Mouse (Mus musculus): ENCODE results near the gene Tlcd2. TPM values are rescaled to one million over a fixed set of nuclear protein-coding genes. Genes with fewer than 3 reads are reported as not detected.

The Tlcd2 gene
- polyA plus RNA-seq, 2 experiments from 2014 or later, result 5.6 to 16.0 TPM

DNA sequence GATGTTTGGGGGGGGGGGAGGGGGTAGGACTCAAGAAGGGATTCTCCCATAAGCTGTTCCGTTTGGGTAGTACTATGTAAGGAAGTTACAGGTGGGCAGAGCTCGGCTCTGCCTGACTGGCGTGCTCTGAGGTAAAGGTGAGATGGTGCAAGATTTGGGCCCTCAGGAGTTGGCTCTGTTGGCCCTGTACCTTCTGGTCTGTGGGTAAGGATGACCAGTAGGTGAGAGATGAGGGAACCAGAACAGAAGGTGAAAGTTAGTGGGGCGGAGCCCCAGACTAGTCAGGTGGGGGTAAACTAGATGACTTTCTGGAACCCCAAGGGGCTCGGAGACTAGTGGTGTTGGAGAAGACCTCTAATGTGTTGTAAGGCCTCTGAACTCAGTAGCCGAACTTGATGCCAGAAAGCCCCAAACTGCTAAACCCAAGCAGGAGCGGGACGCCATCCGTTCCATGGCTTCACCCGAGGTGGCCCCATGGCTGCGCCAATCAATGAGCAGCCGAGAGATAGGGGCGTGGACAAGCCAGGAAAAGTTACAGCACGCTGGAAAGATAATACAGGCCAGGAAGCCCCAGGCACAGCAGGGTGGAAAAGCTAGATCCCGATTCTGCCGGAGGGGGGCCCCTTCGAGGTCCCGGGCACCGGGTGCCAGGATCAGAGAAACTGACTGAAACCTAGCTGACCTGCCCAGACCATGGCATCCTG lies 6.1 kb downstream of the Tlcd2 start:
- no peak for ATAC-seq

DNA sequence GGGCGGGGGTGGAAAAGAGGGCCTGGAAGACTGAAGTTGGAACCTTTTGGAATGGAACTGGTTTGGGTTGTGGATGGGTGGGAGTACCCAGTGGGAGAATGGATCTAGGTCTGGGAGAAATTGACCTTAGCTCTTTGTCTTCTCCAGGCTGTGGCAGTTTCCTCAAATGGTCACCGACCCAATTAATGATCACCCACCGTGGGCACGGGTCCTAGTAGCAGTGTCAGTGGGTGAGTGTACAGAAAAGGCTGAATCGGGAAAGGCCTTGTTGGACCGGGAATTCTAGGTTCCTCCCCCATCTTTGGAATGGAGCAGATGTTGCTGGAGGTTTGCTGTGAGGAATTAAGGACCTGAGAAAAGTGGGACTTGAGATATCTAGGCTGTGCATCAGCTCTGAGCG lies 6.9 kb downstream of the Tlcd2 start:
- ATAC-seq, result no peak

DNA sequence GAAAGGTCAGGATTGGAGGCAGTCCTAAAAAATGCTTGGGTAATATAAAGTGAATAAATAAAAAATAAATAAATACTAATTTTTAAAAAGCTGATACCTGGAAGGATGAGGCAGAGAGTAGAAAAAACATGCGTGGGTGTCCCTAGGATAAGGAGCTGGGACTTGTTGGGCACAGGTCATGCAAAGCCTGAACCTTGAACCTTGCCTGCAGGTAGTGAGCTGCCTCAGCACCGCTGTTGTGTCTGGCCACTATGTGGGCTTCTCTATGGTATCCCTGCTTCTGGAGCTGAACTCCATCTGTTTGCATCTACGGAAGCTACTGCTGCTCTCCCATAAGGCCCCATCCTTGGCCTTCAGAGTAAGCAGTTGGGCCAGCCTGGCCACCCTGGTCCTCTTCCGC lies 7.7 kb downstream of the Tlcd2 start:
- ATAC-seq, result no peak

DNA sequence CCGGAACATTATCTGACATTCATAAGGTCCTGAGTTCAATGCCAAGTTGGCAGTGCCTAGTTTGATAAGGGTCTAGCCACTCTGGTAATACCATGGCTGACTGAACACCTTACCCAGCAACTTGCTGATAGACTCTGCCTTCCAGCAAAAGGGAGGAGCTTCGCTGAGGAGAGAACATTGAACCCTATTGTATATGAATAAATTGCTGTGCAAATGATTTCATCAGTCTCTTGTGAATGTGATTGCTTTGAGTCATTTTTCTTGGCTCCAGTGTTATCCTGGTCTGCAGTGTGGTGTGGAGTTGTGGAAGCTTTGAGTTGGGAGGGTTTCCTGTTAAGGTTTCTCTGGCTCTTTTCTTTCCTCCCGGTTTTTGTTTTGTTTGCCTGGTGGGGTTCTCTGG lies 9.2 kb downstream of the Tlcd2 start:
- no peak for ATAC-seq

DNA sequence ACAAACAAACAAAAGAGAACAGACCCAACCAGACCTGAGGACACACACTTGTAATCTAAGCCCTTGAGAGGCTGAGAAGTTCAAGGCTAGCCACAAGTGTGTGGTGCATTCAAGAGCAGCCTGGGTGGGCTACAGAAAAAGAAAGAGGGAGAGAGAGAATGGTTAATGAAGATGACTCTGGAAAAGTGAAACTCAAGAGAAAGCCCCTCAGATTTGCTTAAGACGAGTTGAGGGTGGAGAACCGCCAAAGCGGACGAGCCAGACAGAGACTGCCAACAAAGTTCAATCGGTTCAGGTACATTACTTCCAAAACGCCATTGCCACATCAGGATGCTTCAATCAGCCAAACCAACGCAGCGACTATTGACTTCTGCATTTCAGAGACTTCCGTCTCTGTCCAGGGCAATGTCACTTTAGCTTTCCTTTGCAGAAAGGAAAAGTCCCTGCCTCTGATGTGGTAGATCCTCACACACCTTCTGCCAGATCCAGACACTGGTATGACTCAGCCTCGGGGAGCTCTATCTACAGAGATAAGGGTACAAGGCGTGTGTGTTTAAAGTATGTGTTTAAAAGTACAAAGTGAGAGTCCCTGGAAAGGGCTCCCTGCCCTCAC lies 11.1 kb downstream of the Tlcd2 start:
- peak; percentile 84 for ATAC-seq

DNA sequence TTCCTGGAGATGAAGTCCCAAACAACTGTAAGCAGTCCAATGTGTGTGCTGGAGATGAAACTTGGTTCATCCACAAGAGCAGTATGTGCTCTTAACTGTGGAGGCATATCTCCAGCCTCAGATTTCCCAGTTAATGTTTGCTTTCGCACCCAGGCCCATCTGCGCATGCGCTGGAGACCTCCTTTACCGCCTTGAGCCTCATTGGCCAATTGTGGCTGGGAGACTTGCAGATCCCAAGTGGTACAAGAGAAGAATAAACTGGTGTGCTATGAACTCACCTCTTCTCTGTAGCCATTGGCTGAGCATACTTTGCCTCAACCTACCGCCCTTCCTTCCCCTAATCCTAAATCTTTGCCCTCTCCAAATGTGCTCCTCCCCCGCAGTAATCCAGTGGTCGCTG lies 11.9 kb downstream of the Tlcd2 start:
- no peak for ATAC-seq

DNA sequence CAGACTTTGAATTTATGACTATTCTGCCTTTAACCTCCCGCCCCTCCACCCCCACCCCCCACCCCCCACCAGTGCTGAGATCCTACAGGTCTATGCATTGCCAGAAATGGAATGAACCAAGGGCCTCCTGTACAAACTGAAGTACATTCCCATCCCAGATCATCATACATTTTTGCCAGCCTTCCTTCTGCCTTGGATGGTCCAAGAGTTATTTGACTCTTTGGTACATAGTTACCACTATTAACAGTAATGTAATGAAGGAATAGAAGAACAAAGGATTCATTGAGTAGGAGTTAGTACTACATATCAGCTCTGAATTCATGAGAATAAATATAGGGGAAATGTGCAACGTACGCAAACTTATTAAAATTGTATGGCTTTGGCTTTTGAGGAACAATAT lies 24.7 kb downstream of the Tlcd2 start:
- ATAC-seq, result no peak

DNA sequence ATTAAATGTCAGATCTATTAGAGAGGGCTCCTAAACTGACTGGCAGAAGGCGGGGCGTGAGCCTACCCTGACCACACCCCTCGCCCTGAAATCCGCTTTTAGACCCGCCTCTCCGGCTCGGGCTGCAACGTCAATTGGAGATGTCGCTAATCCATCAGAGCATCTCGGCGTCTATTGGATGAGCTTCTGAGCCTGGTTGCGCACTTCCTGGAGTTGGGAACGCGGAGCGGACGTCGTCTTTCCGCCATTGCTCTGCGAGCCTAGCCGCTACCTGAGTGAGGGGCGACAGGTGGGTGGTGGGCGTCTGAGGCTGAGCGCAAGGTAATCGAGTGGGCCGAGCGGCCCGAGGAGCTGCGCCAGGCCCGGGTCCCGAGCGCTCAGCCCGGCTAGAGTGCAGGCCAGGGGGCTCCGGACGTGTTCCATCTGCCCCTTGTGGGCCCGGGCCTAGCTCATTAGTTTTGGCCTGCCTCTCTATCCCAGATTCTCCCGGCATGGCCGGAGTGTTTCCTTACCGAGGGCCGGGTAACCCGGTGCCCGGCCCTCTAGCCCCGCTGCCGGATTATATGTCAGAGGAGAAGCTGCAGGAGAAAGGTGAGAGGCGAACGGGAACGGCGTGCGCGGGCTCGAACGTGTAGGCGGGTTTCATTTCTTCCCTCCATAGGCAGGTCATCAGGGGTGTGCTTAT lies 25.2 kb downstream of the Tlcd2 start, which contains the start of gene Prpf8:
Gene Prpf8 (plus strand): TSS at position 216 of the 685 bp plus-strand sequence.
- ATAC-seq, result peak; percentile 100

DNA sequence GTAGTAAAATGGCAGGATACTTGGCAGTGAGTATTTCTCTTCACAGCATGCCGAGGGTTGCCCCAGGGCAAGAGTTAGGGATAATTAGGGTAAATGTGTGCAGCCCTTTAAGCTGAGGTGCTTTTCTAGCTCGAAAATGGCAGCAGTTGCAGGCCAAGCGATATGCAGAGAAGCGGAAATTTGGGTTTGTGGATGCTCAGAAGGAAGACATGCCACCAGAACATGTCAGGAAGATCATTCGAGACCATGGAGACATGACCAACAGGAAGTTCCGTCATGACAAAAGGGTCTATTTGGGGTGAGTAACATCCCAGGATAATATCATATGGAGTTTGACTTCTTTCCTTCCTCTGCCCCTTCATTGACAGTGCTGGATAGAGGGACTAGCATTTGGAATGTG lies 26.0 kb downstream of the Tlcd2 start:
- no peak for ATAC-seq

DNA sequence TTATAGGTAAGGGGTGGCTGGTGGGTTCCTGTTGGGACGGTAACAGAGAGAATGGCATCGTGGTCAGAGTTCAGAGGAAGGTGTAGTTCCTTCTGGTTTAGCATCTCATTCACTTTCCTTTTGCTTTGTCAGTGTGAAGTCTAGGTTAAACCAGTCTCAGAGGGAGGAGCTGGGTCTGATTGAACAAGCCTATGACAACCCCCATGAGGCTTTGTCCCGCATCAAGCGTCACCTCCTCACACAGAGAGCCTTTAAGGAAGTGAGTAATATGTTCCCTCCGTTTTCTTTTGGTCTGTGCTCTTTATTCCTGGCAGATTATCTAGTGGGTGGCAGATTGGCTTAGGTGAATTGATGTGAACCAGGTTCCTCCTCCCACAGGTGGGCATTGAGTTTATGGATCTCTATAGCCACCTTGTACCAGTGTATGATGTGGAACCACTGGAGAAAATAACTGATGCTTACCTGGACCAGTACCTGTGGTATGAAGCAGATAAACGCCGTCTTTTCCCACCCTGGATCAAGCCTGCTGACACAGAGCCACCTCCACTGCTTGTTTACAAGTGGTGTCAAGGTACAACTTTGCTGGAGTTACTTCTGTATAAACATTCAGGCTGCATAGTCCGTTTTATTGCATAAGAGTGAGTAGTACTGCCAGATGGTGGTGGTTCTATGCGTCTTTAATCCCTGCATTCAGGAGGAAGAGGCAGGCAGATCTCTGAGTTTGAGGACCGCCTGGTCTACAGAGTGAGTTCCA lies 33.0 kb downstream of the Tlcd2 start:
- no peak for ATAC-seq

DNA sequence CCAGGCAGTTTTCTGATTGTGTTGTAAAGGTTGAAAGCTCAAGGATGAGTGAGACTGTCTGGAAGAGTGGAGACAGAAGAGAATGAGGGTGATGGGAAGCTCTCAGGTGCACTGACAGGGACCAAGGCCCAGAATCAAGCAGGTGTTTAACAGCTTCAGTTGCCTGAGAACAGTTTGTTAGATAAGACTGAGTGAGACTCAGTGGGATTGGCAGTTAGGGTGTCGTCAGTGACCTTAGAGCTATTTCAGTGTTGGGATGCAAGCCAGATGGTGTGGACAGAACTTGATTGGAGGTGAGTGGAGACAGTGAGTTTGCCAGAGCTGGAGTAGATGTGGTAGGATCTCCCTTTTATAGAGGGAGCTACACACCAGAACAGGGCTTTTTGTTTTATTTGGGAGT lies 36.6 kb downstream of the Tlcd2 start:
- ATAC-seq, result no peak

DNA sequence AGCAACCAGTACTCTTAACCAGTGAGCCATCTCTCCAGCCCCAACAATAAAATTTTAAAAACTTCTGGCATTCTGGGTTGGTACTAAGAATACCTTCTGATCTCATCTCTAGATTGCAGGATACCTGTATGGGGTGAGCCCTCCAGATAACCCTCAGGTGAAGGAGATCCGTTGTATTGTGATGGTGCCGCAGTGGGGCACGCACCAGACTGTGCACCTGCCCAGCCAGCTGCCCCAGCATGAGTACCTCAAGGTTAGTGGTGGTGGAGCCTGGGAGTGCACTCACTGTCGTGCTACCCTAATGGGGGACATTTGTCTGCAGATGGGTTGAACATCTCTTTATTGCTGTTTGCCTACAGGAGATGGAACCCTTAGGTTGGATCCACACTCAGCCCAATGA lies 46.6 kb downstream of the Tlcd2 start:
- ATAC-seq, result no peak

DNA sequence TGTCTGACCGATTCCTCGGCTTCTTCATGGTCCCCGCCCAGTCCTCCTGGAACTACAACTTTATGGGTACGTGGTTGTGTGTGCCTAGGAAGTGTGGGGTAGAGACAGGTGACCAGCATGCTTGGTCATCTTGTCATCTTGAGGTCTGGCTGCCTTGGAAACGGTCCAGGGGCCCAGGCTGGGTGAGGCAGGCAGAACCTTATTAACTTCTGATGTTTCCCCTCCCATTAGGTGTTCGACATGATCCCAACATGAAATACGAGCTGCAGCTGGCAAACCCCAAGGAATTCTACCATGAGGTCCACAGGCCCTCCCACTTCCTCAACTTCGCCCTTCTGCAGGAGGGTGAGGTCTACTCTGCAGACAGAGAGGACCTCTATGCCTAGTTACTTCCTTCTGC lies 47.4 kb downstream of the Tlcd2 start:
- no peak for ATAC-seq

DNA sequence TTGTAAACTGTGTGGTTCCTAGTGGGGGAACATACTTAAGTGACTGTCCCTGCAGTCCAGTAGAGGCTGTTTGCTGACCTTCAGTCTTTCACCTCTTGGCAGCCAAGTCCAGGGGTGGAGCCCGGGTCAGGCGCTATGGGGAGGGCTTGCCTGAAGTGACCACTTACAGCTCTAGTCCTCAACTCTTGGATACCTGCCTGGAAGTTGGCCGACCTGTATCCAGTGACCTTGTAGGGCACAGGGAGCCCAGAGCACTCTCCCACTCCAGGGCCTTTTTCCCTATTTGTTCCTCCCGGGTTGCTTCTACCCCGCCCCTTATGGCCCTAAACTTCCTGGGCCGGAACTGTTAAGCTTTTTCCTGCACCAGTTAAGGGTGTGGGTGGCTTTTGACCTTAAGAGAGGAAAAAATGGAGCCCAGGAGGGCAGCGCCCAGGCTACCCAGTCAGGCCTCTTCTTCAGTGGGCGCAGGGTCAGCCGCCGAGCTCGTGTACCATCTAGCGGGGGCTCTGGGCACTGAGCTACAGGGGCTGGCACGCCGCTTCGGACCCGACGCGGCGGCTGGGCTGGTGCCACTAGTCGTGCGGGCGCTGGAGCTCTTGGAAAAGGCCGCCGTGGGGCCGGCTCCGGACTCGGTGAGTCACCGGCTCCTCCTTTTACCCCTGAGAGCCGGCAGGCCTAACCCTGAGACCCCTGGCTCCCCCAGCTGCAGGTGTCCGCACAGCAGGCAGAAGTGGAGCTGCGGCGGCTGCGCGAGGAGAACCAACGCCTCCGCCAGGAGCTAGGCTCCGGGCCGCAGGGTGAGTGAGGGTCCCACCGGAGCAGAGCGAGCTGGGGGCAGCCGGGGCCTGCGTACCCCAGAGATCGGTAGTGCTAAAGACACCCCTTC lies 48.5 kb downstream of the Tlcd2 start, which contains the start of gene Rilp:
Gene Rilp (plus strand): TSS at position 354 of the 886 bp plus-strand sequence.
- ATAC-seq, result no peak

DNA sequence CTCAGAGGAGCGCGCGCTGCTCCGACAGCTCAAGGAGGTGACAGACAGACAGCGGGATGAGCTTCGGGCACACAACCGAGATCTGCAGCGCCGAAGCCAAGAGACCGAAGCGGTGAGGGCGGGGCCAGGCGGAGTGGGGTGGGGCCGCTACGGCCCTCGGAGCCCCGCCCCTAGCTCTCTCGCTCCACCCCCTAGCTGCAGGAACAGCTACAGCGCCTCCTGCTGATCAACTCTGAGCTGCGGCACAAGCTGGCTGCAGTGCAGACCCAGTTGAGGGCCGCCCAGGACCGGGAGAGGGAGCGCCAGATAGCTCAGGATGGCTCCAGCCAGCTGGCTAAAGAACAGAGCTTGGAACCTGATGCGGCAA lies 49.1 kb downstream of the Tlcd2 start:
- ATAC-seq, result peak; percentile 85

DNA sequence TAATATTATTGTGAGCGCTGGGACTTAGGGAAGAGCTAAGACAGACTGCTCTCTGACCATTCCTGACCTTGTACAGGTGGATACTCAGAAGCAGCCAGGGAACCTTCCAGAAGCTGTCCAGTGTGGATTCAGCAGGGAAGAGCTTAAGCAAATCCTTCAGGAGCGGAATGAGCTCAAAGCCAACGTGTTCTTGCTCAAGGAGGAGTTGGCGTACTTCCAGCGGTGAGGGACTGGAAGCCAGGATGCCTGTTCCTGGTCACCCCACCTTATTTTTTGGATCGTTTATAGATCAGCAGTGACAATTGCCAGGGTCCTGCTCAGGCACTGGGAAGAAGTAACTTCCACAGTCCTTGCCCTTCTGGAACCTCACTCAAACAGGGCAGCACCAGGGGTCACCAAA lies 49.7 kb downstream of the Tlcd2 start:
- no peak for ATAC-seq

DNA sequence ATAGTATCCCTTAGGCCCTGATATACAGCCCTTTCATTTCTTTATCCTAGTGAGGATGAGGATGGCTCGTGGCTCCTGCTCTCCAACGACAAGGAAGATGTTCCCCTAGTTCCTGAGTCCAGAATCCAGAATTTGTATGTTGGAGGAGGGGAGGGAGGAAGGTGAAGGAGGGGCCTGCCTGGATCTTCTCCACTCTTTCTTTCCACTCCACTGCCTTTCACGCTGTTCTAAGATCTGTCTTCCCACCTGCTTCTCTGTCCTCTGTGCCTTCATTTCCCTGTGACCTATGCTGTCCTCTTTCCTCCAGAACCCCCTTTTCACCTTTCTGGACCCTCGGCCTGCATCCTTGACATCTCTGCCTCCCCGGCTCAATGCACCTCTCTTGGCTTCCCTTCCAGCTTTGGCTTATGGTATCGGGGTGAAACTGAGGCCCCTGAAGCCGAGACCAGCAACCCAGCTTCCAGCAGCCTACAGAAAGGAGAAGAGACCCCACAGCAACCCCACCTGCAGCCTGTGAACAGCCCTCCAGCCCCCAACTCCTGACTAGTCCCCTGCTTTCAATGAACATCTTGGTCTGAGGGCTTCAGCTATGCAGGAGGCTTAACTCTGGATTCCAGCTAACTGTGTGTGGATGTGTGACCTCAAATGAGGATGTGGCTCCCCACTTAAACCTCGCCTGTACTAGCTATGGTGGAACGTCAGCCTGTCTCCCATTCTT lies 50.9 kb downstream of the Tlcd2 start:
- no peak for ATAC-seq

DNA sequence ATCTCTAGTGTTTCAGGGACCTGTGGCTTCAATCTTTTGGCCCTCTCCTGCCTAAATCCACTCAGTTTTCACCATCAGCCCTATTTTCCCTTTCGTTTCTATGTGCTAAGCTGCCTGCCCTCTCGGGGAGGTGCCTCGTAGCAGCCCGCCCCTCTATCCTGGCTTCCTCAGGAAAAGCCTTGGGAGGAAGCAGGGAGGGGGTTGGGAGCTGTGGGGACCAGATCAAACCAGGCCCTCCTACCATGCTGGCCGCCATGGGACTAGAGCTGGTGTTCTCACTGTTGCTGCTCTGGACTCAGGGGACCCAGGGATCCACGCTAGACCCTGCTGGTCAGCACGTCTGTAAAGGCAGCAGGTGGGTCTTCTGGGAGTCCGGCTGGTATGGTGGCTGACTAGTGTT lies 51.8 kb downstream of the Tlcd2 start, which contains the start of gene Scarf1:
Gene Scarf1 (plus strand): TSS at position 205 of the 400 bp plus-strand sequence.
- ATAC-seq, result no peak

DNA sequence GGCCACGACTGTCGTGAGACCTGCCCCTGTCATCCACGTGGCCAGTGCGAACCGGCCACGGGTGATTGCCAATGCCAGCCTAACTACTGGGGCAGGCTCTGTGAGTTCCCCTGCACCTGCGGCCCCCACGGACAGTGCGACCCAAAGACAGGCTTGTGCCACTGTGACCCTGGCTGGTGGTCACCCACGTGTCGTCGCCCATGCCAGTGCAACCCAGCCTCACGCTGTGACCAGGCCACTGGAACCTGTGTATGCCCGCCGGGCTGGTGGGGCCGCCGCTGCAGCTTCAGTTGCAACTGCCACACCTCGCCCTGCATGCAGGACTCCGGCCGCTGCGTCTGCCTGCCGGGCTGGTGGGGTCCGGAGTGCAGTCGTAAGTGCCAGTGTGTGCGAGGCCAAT lies 53.7 kb downstream of the Tlcd2 start:
- ATAC-seq, result no peak

DNA sequence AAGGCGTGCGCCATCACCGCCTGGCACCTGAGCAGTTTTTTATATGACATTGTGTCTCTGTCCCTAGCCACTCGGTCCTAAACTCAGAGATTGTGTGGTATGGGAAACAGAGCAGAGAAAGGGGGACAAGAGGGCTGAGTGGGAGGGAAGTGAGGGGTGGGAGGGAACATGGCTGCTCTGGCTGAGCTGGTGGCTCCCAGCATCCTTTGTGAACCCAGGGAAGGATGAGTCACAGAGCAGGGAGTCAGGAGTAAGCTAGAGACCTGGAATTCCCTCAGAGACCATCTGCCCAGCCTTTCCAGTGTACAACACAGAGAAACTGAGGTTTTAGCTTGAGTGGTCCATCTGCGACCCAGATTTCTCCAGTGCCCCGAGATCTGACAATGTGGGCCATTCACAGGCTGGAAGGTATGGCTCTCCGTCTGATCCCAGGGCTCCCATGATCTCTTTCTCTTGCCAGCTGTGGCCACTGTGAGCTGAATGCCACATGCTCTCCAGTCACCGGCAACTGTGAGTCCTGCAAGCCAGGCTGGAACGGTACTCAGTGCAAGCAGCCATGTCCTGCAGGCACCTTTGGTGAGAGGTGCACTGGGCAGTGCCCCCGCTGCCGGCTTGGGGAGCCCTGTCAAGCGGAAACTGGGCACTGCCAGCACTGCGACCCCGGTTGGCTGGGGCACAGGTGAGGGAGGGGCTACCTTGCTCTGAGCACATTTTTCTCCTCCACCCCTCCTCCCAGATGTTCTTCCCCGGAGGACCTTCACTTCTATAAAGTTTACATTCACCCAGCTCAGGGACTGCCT lies 58.5 kb downstream of the Tlcd2 start:
- ATAC-seq, result no peak

All from activated CD4-positive, CD25-positive, alpha-beta regulatory T cell, adult 4 months (primary cell).